8 mouse cellular contexts compared by ENCODE assay signal in genomic region chr16:38741204-38741903, GRCm38 (mm10). TPM values are rescaled to one million over a fixed set of nuclear protein-coding genes. Genes with fewer than 3 reads are reported as not detected.
DNase-seq lines count a peak whose midpoint lies in the region; ATAC-seq lines count a peak whose summit lies in the region.

No protein-coding gene starts in this region.

- DNase-seq in kidney, adult 9 months = no peak
- DNase-seq in embryonic facial prominence, embryonic 14.5 days (ENCODE audit: low spot score) = no peak
- no peak for DNase-seq in intestine, embryonic 14.5 days (ENCODE audit: low spot score)
- DNase-seq in T-cell, adult 2 months (ENCODE audit: low spot score) = no peak
- no peak for DNase-seq in cerebellum, postnatal 14 days
- DNase-seq in embryo, embryonic 11 days = no peak

- no peak for ATAC-seq in kidney, embryonic 15.5 days (replicated peaks; ENCODE audit: low FRiP score)
- no peak for ATAC-seq in embryonic facial prominence, embryonic 14.5 days (ENCODE audit: low read depth)
- no peak for ATAC-seq in intestine, embryonic 14.5 days (replicated peaks; ENCODE audit: low FRiP score, low TSS enrichment, low read depth)
- ATAC-seq in midbrain, embryonic 15.5 days (replicated peaks) = no peak

- no peak overlapping the region for H3K27ac ChIP-seq in kidney, embryonic 15.5 days
- H3K27ac ChIP-seq in embryonic facial prominence, embryonic 14.5 days (replicated peaks; ENCODE audit: low read depth, low read length) = no peak overlapping the region
- no peak overlapping the region for H3K27ac ChIP-seq in intestine, embryonic 14.5 days (ENCODE audit: low read depth)
- H3K27ac ChIP-seq in midbrain, embryonic 15.5 days = peak overlapping the region; percentile 86; the same call in 1 of the 2 replicates

- H3K9ac ChIP-seq in kidney, embryonic 15.5 days = no peak overlapping the region
- peak overlapping the region; percentile 84; the same call in 1 of the 2 replicates for H3K9ac ChIP-seq in embryonic facial prominence, embryonic 14.5 days (ENCODE audit: low read depth, low read length)
- H3K9ac ChIP-seq in intestine, embryonic 14.5 days (ENCODE audit: low read length) = no peak overlapping the region
- 0 out of 2 replicates have a peak overlapping the region, but pooled peaks have one; percentile 92 for H3K9ac ChIP-seq in midbrain, embryonic 15.5 days

- no peaks in the 10 kb centered on the region for H3K27me3 ChIP-seq in kidney, embryonic 15.5 days
- H3K27me3 ChIP-seq in embryonic facial prominence, embryonic 14.5 days (replicated peaks; ENCODE audit: control insufficient read depth, insufficient read depth, low read length) = no peaks in the 10 kb centered on the region
- no peaks in the 10 kb centered on the region for H3K27me3 ChIP-seq in intestine, embryonic 14.5 days (replicated peaks; ENCODE audit: control insufficient read depth, insufficient read depth, low read length)
- no peaks in the 10 kb centered on the region for H3K27me3 ChIP-seq in midbrain, embryonic 15.5 days (replicated peaks)

- no peaks in the 10 kb centered on the region for H3K9me3 ChIP-seq in kidney, embryonic 15.5 days (replicated peaks)
- no peaks in the 10 kb centered on the region for H3K9me3 ChIP-seq in embryonic facial prominence, embryonic 14.5 days (ENCODE audit: control insufficient read depth, low read length)
- no peaks in the 10 kb centered on the region for H3K9me3 ChIP-seq in intestine, embryonic 14.5 days (ENCODE audit: control insufficient read depth, low read length)
- H3K9me3 ChIP-seq in midbrain, embryonic 15.5 days = no peaks in the 10 kb centered on the region

- H3K4me2 ChIP-seq in kidney, embryonic 15.5 days = peak overlapping the region; percentile 78
- peak overlapping the region; percentile 81 for H3K4me2 ChIP-seq in embryonic facial prominence, embryonic 14.5 days (ENCODE audit: low read depth, low read length)
- peak overlapping the region; percentile 58 for H3K4me2 ChIP-seq in intestine, embryonic 14.5 days (ENCODE audit: low read length)
- peak overlapping the region; percentile 80 for H3K4me2 ChIP-seq in midbrain, embryonic 15.5 days

- H3K36me3 ChIP-seq in kidney, embryonic 15.5 days = no peaks in the 10 kb centered on the region; the same call in 1 of the 2 replicates
- 0 out of 2 replicates have a peak, but pooled peaks cover 6% of the 10 kb centered on the region for H3K36me3 ChIP-seq in embryonic facial prominence, embryonic 14.5 days (ENCODE audit: control insufficient read depth, insufficient read depth, low read length)
- 0 out of 2 replicates have a peak, but pooled peaks cover 4% of the 10 kb centered on the region for H3K36me3 ChIP-seq in intestine, embryonic 14.5 days (ENCODE audit: control insufficient read depth, insufficient read depth, low read length)
- no peaks in the 10 kb centered on the region for H3K36me3 ChIP-seq in midbrain, embryonic 15.5 days (replicated peaks)

- peak overlapping the region; percentile 81 for H3K4me3 ChIP-seq in kidney, embryonic 15.5 days (replicated peaks)
- H3K4me3 ChIP-seq in embryonic facial prominence, embryonic 14.5 days (ENCODE audit: low read depth, low read length) = peak overlapping the region; percentile 76
- peak overlapping the region; percentile 74 for H3K4me3 ChIP-seq in intestine, embryonic 14.5 days (ENCODE audit: low read depth, low read length)
- H3K4me3 ChIP-seq in midbrain, embryonic 15.5 days = peak overlapping the region; percentile 82

- peaks cover 10% of the 10 kb centered on the region for H3K4me1 ChIP-seq in kidney, embryonic 15.5 days
- H3K4me1 ChIP-seq in embryonic facial prominence, embryonic 14.5 days (ENCODE audit: control insufficient read depth, insufficient read depth, low read length) = no peaks in the 10 kb centered on the region
- H3K4me1 ChIP-seq in intestine, embryonic 14.5 days (replicated peaks; ENCODE audit: control insufficient read depth, insufficient read depth, low read length) = no peaks in the 10 kb centered on the region; the same call in 1 of the 2 replicates
- peaks cover 10% of the 10 kb centered on the region; the same call in 1 of the 2 replicates for H3K4me1 ChIP-seq in midbrain, embryonic 15.5 days

- 78% methylated on average over 13 of the region's 13 CpGs for WGBS in kidney, embryonic 15.5 days
- 75% methylated on average over 13 of the region's 13 CpGs for WGBS in embryonic facial prominence, embryonic 14.5 days
- WGBS in intestine, embryonic 14.5 days = 79% methylated on average over 13 of the region's 13 CpGs
- 87% methylated on average over 13 of the region's 13 CpGs for WGBS in midbrain, embryonic 15.5 days

RNA-seq across cellular contexts. Expression of gene B4galt4, which starts 0.7 kb away (rescaled TPM):
- polyA plus RNA-seq in kidney, embryonic 15.5 days (2015; fragmentation: Nextera tagmentation; extraction: Ambion mirVana) = 29.0 and 30.6 TPM in 2 replicates
- polyA plus RNA-seq in embryonic facial prominence, embryonic 14.5 days (2014; fragmentation: Nextera tagmentation; extraction: Ambion mirVana) = 30.2 and 31.9 TPM in 2 replicates
- polyA plus RNA-seq in intestine, embryonic 14.5 days (2014; fragmentation: Nextera tagmentation; extraction: Ambion mirVana) = 30.6 and 34.4 TPM in 2 replicates
- 30.0 and 33.4 TPM in 2 replicates for polyA plus RNA-seq in midbrain, embryonic 15.5 days (2015; fragmentation: Nextera tagmentation; extraction: Ambion mirVana)

RNA-seq across cellular contexts. Expression of gene Arhgap31, which starts 28.3 kb away (rescaled TPM):
- polyA plus RNA-seq in kidney, embryonic 15.5 days (2015; fragmentation: Nextera tagmentation; extraction: Ambion mirVana) = 10.4 and 12.6 TPM in 2 replicates
- polyA plus RNA-seq in embryonic facial prominence, embryonic 14.5 days (2014; fragmentation: Nextera tagmentation; extraction: Ambion mirVana) = 17.3 and 17.6 TPM in 2 replicates
- 10.9 and 11.7 TPM in 2 replicates for polyA plus RNA-seq in intestine, embryonic 14.5 days (2014; fragmentation: Nextera tagmentation; extraction: Ambion mirVana)
- 5.8 and 6.1 TPM in 2 replicates for polyA plus RNA-seq in midbrain, embryonic 15.5 days (2015; fragmentation: Nextera tagmentation; extraction: Ambion mirVana)

RNA-seq across cellular contexts. Expression of gene Upk1b, which starts 58.8 kb away (rescaled TPM):
- 4.9 and 10.1 TPM in 2 replicates for polyA plus RNA-seq in kidney, embryonic 15.5 days (2015; fragmentation: Nextera tagmentation; extraction: Ambion mirVana)
- polyA plus RNA-seq in embryonic facial prominence, embryonic 14.5 days (2014; fragmentation: Nextera tagmentation; extraction: Ambion mirVana) = 21.9 and 34.4 TPM in 2 replicates
- polyA plus RNA-seq in intestine, embryonic 14.5 days (2014; fragmentation: Nextera tagmentation; extraction: Ambion mirVana) = 26.6 and 30.7 TPM in 2 replicates
- polyA plus RNA-seq in midbrain, embryonic 15.5 days (2015; fragmentation: Nextera tagmentation; extraction: Ambion mirVana) = 0.57 TPM in 1 of 2 replicates, not detected in the other

Comparison
In these comparisons a context has a peak if more than half of its experiments do, and no peak if none do; other contexts are left out.
1. H3K9ac ChIP-seq: peak in embryonic facial prominence, embryonic 14.5 days (single experiment) and midbrain, embryonic 15.5 days (single experiment); none in kidney, embryonic 15.5 days (single experiment) and intestine, embryonic 14.5 days (single experiment).
2. Peak in every context shown above with its lines, with median percentiles within 50 percentile points of each other: H3K4me2 ChIP-seq and H3K4me3 ChIP-seq.